Mouse (Mus musculus) hindbrain, embryonic 12.5 days (tissue): ENCODE data around the gene Rbm33. TPM values are rescaled to one million over a fixed set of nuclear protein-coding genes. Genes with fewer than 3 reads are reported as not detected.
A peak's percentile ranks its signal among the peaks of the same experiment; 100 is the strongest.

ENCODE experiments used
- ATAC-seq: fragments of 200-750 bp; cut with Nextera tagmentation; 2 replicates; pipeline ENCODE4 v1.8.0; 2017; ENCODE audit warnings: moderate TSS enrichment; ENCODE audit not compliant: low FRiP score
- H3K27ac ChIP-seq: fragments of 300-500 bp; sonication (generic); 2 replicates; pipeline ENCODE4 v1.5.1; 2016; ENCODE audit warnings: mild to moderate bottlenecking
- H3K27me3 ChIP-seq: fragments of 300-500 bp; sonication (generic); 2 replicates; pipeline ENCODE4 v1.6.1; 2016; ENCODE audit warnings: mild to moderate bottlenecking
- H3K36me3 ChIP-seq: fragments of 300-500 bp; sonication (generic); 2 replicates; pipeline ENCODE4 v1.6.1; 2016; ENCODE audit warnings: mild to moderate bottlenecking
- H3K4me1 ChIP-seq: fragments of 300-500 bp; sonication (generic); 2 replicates; pipeline ENCODE4 v1.6.1; 2016
- H3K4me2 ChIP-seq: fragments of 300-500 bp; sonication (generic); replicated peaks from 2 replicates; pipeline ENCODE4 v1.6.1; 2016; ENCODE audit warnings: mild to moderate bottlenecking
- H3K4me3 ChIP-seq: fragments of 300-500 bp; sonication (generic); 2 replicates; pipeline ENCODE4 v1.5.1; 2016; ENCODE audit warnings: mild to moderate bottlenecking
- H3K9ac ChIP-seq: fragments of 300-500 bp; sonication (generic); 2 replicates; pipeline ENCODE4 v1.6.1; 2016; ENCODE audit warnings: mild to moderate bottlenecking, moderate library complexity
- H3K9me3 ChIP-seq: fragments of 300-500 bp; sonication (generic); replicated peaks from 2 replicates; pipeline ENCODE4 v1.6.1; 2016; ENCODE audit warnings: mild to moderate bottlenecking
- WGBS: fragments of 180-500 bp; shearing (Covaris S2); methylation state at CpG from one replicate; pipeline ENCODE4 v1.1.7; 2016; 5-methylcytosine and 5-hydroxymethylcytosine counted together
- polyA plus RNA-seq: library from polyadenylated mRNA; unstranded; fragments of >200 nt; fragmentation: Nextera tagmentation; extraction: Ambion mirVana; gene quantifications from 2 replicates; pipeline ENCODE4 v1.2.1, GENCODE M21; 2016

Rbm33 gene
- polyA plus RNA-seq, 1 experiment from 2014 or later = 24.5 TPM

DNA sequence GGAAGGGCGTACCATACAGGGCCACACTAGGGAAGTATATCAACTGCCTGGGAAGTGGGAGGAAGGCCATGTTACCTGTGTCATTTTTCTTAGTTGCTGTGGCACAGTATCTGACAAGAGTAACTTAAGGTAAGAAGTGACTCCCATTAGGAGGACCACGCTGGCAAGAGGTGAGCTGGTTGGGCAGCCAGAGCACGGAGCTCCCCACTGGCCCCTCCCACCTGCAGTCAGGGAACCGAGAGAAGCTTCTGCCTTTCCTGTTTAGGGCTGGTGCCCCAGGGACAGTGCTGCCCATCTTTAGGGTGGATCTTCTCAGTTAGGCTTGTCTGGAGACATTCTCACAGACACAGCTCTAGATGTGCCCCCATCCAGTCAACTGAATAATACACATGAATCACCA, 106.9 kb downstream of the Rbm33 start:
- H3K27ac ChIP-seq = no peak overlapping the region
- no peak overlapping the region for H3K4me3 ChIP-seq
- peaks cover 15% of the 10 kb centered on the region for H3K36me3 ChIP-seq
- no peaks in the 10 kb centered on the region for H3K9me3 ChIP-seq
- ATAC-seq = no peak
- H3K27me3 ChIP-seq = no peaks in the 10 kb centered on the region
- H3K4me2 ChIP-seq = no peak overlapping the region
- WGBS = 74% methylated on average over 4 of the region's 4 CpGs
- H3K4me1 ChIP-seq = no peaks in the 10 kb centered on the region
- no peak overlapping the region for H3K9ac ChIP-seq

DNA sequence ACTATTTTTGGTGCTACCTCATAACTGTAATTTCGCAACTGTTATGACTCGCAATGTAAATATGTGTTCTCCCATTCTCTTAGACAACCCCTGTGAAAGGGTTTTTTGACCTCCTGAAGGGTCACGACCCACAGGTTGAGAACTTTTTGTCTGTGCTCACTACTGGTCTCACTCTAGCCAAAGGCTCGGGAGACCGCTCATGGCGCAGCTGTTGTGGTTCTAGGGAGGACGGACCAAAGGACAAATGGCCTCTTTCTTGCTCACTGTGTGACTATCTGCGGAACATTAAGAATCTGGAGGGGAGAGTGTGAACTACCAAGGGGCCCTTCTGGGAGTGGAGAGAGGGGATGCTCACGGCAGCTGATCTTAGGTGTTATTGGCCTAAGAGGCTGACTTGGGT, 109.0 kb downstream of the Rbm33 start:
- Histone ChIP-seq H3K9me3 (no peaks in the 10 kb centered on the region), H3K36me3 (no peaks in the 10 kb centered on the region), H3K4me1 (no peaks in the 10 kb centered on the region), H3K27ac (no peak overlapping the region), H3K4me3 (no peak overlapping the region), H3K27me3 (no peaks in the 10 kb centered on the region), H3K4me2 (no peak overlapping the region), H3K9ac (no peak overlapping the region)
- 88% methylated on average over 9 of the region's 9 CpGs for WGBS
- no peak for ATAC-seq

DNA sequence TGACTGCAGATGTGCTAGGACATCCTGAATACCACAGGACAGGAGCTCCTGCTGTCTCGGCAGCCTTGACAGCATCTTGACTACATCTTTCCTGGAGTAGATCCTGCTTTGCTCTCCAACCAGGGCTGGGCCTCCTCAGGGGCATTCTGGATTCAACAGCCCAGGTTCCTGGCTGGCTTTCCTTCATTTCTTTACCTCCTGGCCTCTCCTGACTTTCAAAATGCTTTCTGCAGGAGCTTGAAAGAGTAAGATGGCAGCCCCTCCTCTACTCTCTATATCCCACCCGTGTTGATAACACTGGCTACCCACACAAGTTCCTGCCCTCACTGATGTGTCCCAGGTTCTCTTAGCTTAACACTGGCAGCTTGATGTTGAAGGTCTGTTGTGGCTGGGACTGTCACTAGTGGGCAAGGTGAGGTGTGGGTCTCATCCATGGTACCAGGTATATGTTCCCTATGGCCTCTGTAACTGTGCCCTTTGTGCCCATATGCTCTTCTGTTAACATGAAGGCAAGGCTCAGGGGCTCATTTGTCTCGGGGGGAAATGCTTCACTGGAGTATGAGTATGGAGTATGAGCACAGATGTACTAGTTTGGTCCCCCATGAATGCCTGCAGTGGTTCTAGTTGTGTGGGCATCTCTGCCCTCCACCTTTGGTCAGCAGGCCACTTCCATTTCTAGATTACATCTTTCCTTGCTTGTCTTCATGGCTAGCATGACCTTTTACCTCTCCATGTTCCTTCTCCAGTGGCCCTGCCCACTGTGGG, 133.4 kb downstream of the Rbm33 start:
- Histone ChIP-seq H3K27ac (no peak overlapping the region), H3K36me3 (no peaks in the 10 kb centered on the region), H3K9me3 (no peaks in the 10 kb centered on the region), H3K27me3 (peaks cover 4% of the 10 kb centered on the region), H3K4me2 (no peak overlapping the region), H3K9ac (no peak overlapping the region), H3K4me3 (no peak overlapping the region), H3K4me1 (peaks cover 4% of the 10 kb centered on the region; the same call in 1 of the 2 replicates)
- ATAC-seq = no peak
- 61% methylated on average over 3 of the region's 3 CpGs for WGBS

GRCm38 (mm10) chr5:28451053-28451638, 134.2 kb downstream of the Rbm33 start:
- H3K27me3 ChIP-seq = peaks cover 12% of the 10 kb centered on the region
- ATAC-seq = peak; percentile 86
- H3K27ac ChIP-seq = no peak overlapping the region
- H3K36me3 ChIP-seq = no peaks in the 10 kb centered on the region
- no peak overlapping the region for H3K4me3 ChIP-seq
- peaks cover 4% of the 10 kb centered on the region; the same call in 1 of the 2 replicates for H3K4me1 ChIP-seq
- no peaks in the 10 kb centered on the region for H3K9me3 ChIP-seq
- H3K9ac ChIP-seq = no peak overlapping the region
- H3K4me2 ChIP-seq = no peak overlapping the region
- WGBS = 33% methylated on average over 6 of the region's 6 CpGs

DNA sequence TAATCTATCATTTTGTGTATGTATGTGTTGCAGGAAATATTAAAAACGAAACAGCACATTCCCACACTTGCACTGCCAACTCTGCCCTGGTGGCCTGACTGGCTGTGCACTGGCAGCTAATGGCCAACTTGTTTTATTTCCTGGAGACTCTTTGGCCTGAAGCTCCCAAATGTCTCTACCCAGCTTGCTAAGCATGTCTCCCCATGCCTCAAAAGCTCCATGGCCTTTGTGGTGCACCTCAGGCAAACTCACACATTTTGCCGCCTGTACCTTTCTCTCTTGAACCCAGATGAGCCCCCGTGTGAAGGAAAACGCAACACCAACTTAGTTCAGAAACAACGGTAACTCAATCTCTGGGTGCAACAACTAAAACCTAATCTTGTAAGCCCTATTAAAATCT, 136.2 kb downstream of the Rbm33 start:
- no peak overlapping the region for H3K4me2 ChIP-seq
- 89% methylated on average over 5 of the region's 5 CpGs for WGBS
- no peak for ATAC-seq

GRCm38 (mm10) chr5:28453523-28453922, 136.6 kb downstream of the Rbm33 start:
- WGBS = 20% methylated on average over 3 of the region's 3 CpGs
- H3K27ac ChIP-seq = no peak overlapping the region

More for the DNA sequence above, 136.2 kb downstream of the Rbm33 start:
- Histone ChIP-seq H3K27me3 (peaks cover 25% of the 10 kb centered on the region), H3K4me1 (peaks cover 9% of the 10 kb centered on the region), H3K36me3 (no peaks in the 10 kb centered on the region), H3K27ac (no peak overlapping the region), H3K4me3 (no peak overlapping the region), H3K9ac (no peak overlapping the region), H3K9me3 (no peaks in the 10 kb centered on the region)

DNA sequence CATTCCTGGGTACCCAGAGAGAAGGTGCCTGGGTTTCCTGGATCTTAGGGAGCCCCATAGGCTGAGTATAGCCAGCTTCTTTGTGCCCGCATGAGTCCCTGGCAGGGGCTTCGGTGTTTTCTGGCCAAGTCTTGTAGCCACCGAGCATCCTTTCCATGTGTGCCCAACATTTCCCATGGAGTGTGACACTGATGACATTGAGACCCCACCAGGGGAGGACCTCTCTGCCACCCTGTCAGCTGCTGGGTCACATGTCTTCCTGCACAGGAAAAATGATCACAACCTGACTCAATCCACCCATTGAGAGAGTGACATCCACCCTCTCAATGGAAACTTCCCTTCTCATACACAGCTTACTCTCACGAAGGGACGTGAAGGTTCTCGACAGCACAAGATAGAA, 137.6 kb downstream of the Rbm33 start:
- WGBS = 89% methylated on average over 6 of the region's 6 CpGs

More at GRCm38 (mm10) chr5:28453523-28453922, 136.6 kb downstream of the Rbm33 start:
- H3K4me1 ChIP-seq = peaks cover 13% of the 10 kb centered on the region
- no peak overlapping the region for H3K9ac ChIP-seq
- no peaks in the 10 kb centered on the region for H3K36me3 ChIP-seq
- no peak for ATAC-seq
- peaks cover 29% of the 10 kb centered on the region for H3K27me3 ChIP-seq
- no peak overlapping the region for H3K4me2 ChIP-seq
- H3K9me3 ChIP-seq = no peaks in the 10 kb centered on the region
- H3K4me3 ChIP-seq = no peak overlapping the region

GRCm38 (mm10) chr5:28455721-28456120, 138.8 kb downstream of the Rbm33 start:
- no peak overlapping the region for H3K27ac ChIP-seq
- ATAC-seq = no peak
- H3K36me3 ChIP-seq = no peaks in the 10 kb centered on the region
- 74% methylated on average over 5 of the region's 5 CpGs for WGBS
- peaks cover 35% of the 10 kb centered on the region for H3K4me1 ChIP-seq
- H3K9me3 ChIP-seq = no peaks in the 10 kb centered on the region
- H3K4me3 ChIP-seq = no peak overlapping the region
- no peak overlapping the region for H3K4me2 ChIP-seq
- H3K9ac ChIP-seq = no peak overlapping the region
- H3K27me3 ChIP-seq = peaks cover 48% of the 10 kb centered on the region

More for the DNA sequence above, 137.6 kb downstream of the Rbm33 start:
- Histone ChIP-seq H3K9me3 (no peaks in the 10 kb centered on the region), H3K36me3 (no peaks in the 10 kb centered on the region), H3K4me3 (no peak overlapping the region), H3K4me2 (no peak overlapping the region), H3K9ac (no peak overlapping the region), H3K27me3 (peaks cover 40% of the 10 kb centered on the region), H3K4me1 (peaks cover 23% of the 10 kb centered on the region), H3K27ac (no peak overlapping the region)
- ATAC-seq = no peak

GRCm38 (mm10) chr5:28456366-28456765, 139.4 kb downstream of the Rbm33 start:
- H3K4me3 ChIP-seq = no peak overlapping the region
- H3K27me3 ChIP-seq = peaks cover 55% of the 10 kb centered on the region
- 68% methylated on average over 1 of the region's 1 CpGs for WGBS
- H3K4me1 ChIP-seq = peaks cover 36% of the 10 kb centered on the region
- no peaks in the 10 kb centered on the region for H3K9me3 ChIP-seq
- ATAC-seq = no peak
- H3K36me3 ChIP-seq = no peaks in the 10 kb centered on the region
- H3K4me2 ChIP-seq = no peak overlapping the region
- no peak overlapping the region for H3K27ac ChIP-seq
- H3K9ac ChIP-seq = no peak overlapping the region

DNA sequence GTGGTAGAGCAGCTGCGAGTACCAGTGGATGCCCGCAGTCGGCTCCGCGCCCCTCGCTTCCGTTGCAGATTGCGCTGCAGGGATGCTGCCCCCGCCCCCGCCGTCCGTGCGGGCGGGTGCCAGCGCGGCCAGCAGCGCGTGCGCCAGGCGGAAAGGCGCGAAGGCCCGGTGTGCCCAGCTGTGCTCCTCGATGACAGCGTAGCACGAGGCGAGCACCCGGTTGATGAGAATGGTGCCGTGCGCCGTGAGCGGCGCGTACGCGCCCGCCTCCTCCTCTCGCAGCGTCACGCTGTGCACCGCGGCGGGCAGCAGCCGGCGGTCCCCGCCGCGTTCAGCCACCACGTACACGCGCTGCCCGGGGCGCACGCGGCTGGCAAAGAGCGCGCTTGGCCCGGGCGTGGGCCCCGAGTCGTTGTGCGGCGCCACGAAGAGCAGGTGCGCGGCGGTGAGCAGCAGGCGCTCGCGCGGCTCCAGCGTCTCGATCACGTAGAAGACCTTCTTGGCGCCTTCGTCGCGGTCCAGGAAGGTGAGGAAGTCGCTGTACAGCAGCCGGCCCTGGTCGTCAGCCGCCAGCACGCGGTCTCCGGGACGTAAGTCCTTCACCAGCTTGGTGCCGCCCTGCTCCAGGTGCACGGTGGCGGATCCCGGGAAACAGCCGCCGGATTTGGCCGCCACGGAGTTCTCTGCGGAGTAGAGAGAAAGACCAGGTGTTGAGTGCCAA, 141.2 kb downstream of the Rbm33 start:
- Histone ChIP-seq H3K4me2 (peak overlapping the region; percentile 77), H3K27ac (no peak overlapping the region), H3K9me3 (no peaks in the 10 kb centered on the region), H3K4me3 (peak overlapping the region; percentile 43), H3K36me3 (no peaks in the 10 kb centered on the region), H3K4me1 (peaks cover 45% of the 10 kb centered on the region), H3K27me3 (peaks cover 72% of the 10 kb centered on the region), H3K9ac (peak overlapping the region; percentile 35; the same call in 1 of the 2 replicates)
- peak; percentile 12; the same call in 1 of the 2 replicates for ATAC-seq
- WGBS = under 1% methylated on average over 92 of the region's 95 CpGs

GRCm38 (mm10) chr5:28458821-28459240, 141.9 kb downstream of the Rbm33 start:
- under 1% methylated on average over 25 of the region's 27 CpGs for WGBS
- H3K36me3 ChIP-seq = no peaks in the 10 kb centered on the region
- peak overlapping the region; percentile 77 for H3K4me2 ChIP-seq
- no peaks in the 10 kb centered on the region for H3K9me3 ChIP-seq
- ATAC-seq = no peak
- peak overlapping the region; percentile 57; the same call in 1 of the 2 replicates for H3K27ac ChIP-seq
- H3K27me3 ChIP-seq = peaks cover 79% of the 10 kb centered on the region
- no peak overlapping the region for H3K9ac ChIP-seq
- peaks cover 48% of the 10 kb centered on the region for H3K4me1 ChIP-seq
- H3K4me3 ChIP-seq = peak overlapping the region; percentile 43
